Mouse (Mus musculus): Measurements from ENCODE around the gene Bpifb2.
"Not testable (repeated sequence)": the region's sequence is repeated elsewhere in the genome, so short reads cannot be mapped to it uniquely, and the experiment has no call there.

Bpifb2 gene
- long read RNA-seq, experiment 1 = 0 reads
- long read RNA-seq, experiment 2 = 0 reads

GRCm38 (mm10) chr2:153874745-153875144, at the start of gene Bpifb2:
TSS of gene Bpifb2 (plus strand) at chr2:153875045.
- intact Hi-C loops (cut with DNase I) = no loop called here

GRCm38 (mm10) chr2:153825900-153826299, 48.9 kb upstream of the Bpifb2 start:
- intact Hi-C loops (cut with DNase I) = not testable (repeated sequence)

DNA sequence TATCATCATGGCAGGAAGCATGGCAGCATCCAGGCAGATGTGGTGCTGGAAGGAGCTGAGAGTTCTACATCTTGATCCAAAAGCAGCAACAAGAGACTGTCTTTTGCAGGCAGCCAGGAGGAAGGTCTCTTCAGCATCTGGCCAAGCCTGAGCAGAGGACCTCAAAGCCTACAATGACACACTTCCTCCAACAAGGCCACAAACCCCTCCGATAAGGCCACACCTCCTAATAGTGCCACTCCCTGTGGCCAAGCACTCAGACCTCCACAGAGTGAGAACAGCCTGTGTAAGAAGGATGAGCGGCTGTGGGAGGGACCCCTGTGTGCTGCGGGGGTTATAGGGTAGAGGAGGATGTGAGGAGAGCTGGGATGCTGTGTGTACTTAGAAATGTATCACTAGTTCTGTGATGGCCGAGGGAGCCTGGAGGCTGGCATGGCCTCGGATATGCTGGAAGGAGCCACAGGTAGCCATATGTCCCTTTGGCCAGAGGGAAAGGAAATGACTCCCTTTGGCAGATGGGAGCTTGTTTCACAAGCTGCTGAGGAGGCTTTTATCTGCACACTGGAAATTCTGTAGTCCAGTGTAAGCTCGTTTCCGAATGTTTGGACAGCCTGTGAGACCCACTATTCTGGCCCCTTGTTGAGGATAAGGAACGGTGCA, 47.5 kb upstream of the Bpifb2 start:
- intact Hi-C loops (cut with DNase I) = no loop called here

GRCm38 (mm10) chr2:153828704-153829103, 46.1 kb upstream of the Bpifb2 start:
- intact Hi-C loops (cut with DNase I) = no loop called here

- intact Hi-C loops (cut with DNase I) = no loop called here
Measured at GRCm38 (mm10) chr2:153833291-153833690, 41.6 kb upstream of the Bpifb2 start.

DNA sequence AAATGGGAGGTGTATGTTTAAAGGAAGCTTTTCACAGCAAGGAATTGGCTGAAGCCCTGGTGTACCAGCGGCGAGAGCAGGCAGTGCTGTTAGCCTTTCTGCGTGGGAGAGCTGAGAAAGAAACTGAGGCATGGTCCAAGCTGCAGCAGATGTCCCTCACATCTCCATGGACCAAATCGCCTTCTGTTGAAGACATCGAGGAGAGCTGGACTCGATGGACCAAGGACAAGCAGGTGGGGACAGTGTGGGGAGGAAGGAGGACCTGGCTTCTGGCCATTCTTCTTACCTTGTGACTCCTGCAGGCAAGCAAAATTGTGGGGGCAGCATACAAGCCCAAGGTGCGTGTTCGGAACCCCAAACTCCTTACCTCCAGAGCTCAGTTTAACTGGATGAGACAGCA, 32.0 kb upstream of the Bpifb2 start:
- intact Hi-C loops (cut with DNase I) = no loop called here

DNA sequence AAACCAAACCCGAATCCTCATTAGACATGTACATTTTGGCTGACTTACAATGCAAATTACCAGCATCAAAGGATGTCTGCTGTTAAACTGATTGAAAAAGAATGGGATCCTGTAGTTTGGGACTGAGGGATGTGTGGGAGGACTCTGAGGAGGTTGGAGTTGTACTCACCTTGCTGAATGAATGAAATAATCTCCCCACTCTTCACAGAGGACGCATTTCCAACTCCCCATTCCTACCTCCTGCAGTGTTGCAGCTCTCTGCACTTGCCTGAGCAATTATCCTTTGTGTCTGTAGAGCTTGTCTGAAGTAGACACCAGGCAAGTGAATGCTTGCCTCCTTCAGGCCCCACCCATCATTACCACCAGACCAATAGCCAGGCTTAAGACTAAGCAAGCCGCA, 26.5 kb upstream of the Bpifb2 start:
- intact Hi-C loops (cut with DNase I) = no loop called here

DNA sequence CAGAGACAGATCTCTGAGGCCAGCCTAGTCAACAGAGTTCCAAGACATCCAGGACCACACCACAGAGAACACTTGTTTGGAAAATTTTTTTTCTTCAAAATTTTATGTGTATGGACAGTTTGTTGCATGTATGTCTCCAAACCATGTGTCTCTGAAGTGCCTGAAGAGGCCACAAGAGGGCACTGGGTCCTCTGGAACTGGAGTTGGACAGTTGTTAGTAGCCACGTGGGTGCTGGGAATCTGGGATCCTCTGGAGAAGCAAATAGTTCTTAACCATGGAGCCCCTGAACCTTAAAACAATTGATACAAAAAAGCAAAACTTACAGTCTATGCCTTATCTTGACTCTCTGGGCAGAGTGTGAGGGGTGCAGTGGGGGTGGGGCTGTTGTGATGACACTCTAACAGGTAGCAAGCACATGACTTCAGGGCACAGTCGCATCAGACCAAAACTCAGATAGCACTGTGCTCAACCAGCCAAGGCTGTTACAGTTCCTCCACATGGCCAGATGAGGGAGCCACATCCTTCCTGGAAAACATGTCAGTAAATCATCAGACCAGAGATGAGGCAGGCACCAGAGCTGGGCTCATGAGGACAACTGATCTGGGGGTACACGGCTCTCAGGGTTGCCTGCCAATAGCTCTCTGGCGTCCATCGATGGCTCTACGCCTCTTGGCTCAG, 24.4 kb upstream of the Bpifb2 start:
- intact Hi-C loops (cut with DNase I) = no loop called here

GRCm38 (mm10) chr2:153851030-153851360, 23.9 kb upstream of the Bpifb2 start:
- intact Hi-C loops (cut with DNase I) = no loop called here

- intact Hi-C loops (cut with DNase I) = loop anchor here (2.0 kb wide), 1 partner anchor 45 kb away; no protein-coding TSS in a partner anchor
Measured at GRCm38 (mm10) chr2:153853544-153853943, 21.3 kb upstream of the Bpifb2 start.

DNA sequence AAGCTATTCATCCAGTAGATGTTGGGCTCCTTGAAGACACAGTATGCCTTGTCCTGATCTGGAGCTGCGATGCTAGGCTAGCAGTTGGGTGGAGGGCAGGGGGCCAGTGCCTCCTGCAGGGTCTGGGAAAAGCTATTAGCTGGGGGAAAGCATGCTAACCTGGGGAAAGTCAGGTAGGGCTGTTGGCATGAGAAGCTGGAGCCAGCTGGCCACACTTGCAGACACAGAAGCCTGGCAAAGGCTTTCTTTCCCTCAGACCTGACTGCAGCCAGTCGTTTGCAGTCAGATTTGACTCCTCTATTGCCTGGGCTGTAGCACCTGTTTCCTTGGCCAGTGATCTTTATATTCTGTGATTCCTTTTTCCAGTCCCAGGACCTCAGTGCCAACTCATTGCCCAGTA, 15.3 kb upstream of the Bpifb2 start:
- intact Hi-C loops (cut with DNase I) = no loop called here

GRCm38 (mm10) chr2:153860315-153860714, 14.5 kb upstream of the Bpifb2 start:
- intact Hi-C loops (cut with DNase I) = no loop called here

- intact Hi-C loops (cut with DNase I) = no loop called here
Measured at GRCm38 (mm10) chr2:153860715-153861114, 14.1 kb upstream of the Bpifb2 start.

DNA sequence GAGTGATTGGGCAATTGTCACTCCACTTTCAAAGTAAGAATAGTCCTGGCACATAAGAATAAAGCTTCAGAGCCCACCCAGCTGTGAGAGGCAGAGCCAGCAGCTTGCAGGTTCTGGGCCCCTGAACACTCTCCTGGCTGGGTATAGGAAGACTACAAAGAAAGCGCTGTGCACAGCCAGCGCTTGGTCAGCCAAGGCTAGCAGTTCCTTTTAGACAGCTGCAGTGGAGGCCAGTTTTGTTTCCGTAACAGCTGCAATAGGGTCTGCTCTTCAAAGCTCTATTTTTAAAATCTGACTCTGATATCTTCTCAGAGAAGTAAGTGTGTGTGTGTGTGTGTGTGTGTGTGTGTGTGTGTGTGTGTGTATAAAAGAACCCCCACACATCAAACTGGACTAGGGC, 12.9 kb upstream of the Bpifb2 start:
- intact Hi-C loops (cut with DNase I) = no loop called here

- intact Hi-C loops (cut with DNase I) = no loop called here
Measured at GRCm38 (mm10) chr2:153870984-153871383, 3.9 kb upstream of the Bpifb2 start, which contains the start of gene Sun5. TSS of gene Sun5 (minus strand) at chr2:153871084.

- intact Hi-C loops (cut with DNase I) = no loop called here
Measured at GRCm38 (mm10) chr2:153899111-153899510, 24.3 kb downstream of the Bpifb2 start.

GRCm38 (mm10) chr2:153900088-153900487, 25.2 kb downstream of the Bpifb2 start, which contains the start of gene Bpifb6:
TSS of gene Bpifb6 (plus strand) at chr2:153900388.
- intact Hi-C loops (cut with DNase I) = no loop called here

- intact Hi-C loops (cut with DNase I) = no loop called here
Measured at GRCm38 (mm10) chr2:153902726-153903125, 27.9 kb downstream of the Bpifb2 start.

DNA sequence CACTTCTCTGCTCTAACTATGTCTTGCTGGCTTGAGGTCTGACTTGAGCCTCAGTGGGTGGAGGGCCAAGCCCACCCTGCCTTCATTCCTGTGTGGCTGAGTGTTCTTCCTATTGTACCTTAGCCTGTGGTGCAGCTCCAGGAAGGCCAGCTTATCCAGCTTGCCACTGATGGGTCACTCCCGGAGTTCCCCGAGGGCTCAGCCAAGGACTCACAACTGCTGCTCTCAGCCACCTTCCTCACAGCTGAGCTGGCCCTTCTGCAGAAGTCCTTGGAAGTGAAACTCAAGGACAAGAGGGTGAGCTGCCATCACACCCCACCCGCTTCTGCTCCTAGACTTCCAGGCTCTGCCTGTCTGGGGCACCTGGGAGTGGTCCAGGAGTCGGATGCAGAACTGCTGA, 31.8 kb downstream of the Bpifb2 start:
- intact Hi-C loops (cut with DNase I) = no loop called here

DNA sequence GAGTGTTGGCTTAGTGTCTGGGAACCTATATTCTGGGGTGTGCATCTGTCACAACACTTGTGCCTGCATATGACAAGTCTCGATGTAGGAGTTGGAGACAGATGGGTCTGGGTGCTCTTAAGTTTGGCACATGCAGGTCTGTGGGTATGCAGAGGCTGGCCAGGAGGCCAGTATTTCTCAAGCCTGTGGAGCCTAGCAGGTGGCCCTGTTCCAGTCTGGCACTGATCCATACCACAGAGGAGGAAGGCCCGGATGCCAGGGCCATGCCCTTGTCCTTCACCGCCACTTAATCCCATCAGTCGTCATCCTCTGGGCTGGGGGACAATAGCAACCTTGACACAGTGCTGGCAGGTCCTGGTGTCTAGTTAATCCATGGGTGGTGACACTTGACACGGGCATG, 39.3 kb downstream of the Bpifb2 start:
- intact Hi-C loops (cut with DNase I) = no loop called here

DNA sequence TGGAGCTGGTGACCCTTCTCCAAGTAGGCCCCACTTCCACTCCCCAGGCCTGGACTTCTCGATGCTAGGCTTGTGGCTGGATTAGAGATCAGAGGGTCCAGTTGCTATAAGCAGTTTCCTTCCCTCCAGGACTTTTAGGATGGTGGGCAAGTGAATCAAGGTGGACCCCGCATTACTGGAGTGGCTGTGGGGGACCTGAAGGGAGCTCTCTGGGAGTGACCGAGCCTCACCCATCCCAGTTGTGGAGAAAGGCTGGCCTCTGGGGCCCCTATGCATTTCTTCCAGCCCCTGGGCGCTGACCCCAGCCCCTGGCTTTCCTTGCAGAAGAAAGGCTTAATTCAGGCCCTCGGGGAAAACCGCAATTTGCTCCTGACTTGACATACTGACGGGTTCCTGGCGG, 43.1 kb downstream of the Bpifb2 start, which contains the start of gene Bpifb3:
Gene Bpifb3, plus strand, starts transcription at position 301 of the 400 bp plus-strand sequence.
- intact Hi-C loops (cut with DNase I) = loop anchor here (5.0 kb wide), 1 partner anchor 51 kb away; no protein-coding TSS in a partner anchor

DNA sequence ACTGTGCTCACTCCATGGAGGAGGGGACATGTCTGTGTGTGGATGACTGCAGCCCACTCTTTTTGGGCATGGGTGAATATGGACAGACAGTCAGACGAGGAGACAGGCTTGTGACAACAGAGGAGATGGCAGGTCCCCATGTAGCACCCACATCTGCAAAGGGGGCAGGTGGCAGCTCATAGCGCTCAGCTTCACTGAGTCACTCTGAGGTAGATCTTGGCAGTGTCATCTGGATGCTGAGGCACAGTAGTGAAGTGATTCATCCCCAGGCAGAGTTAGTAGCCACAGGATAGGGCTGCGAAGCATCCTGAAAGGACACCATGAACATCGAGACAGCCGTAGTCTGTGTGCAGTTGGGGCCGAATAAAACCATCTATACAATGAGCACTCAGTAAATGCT, 46.4 kb downstream of the Bpifb2 start:
- intact Hi-C loops (cut with DNase I) = no loop called here

All from adrenal gland (tissue).